Mouse (Mus musculus) bone marrow macrophage, adult 2 months (primary cell): ENCODE measurements around the gene Hdgfl3.

Source experiments
- CTCF ChIP-seq: IDR thresholded peaks from 2 replicates; pipeline ENCODE4 v1.5.1; 2012; ENCODE audit warnings: low read depth, mild to moderate bottlenecking, low read length, moderate library complexity
- POLR2A ChIP-seq: IDR thresholded peaks from 2 replicates; pipeline ENCODE4 v1.6.1; 2012; ENCODE audit warnings: mild to moderate bottlenecking, low read depth, low read length, borderline replicate concordance

- no peak for TF ChIP-seq CTCF
- TF ChIP-seq POLR2A = no peak
Measured at GRCm38 (mm10) chr7:81858236-81858635, 76.0 kb downstream of the Hdgfl3 start.
